Mouse (Mus musculus) olfactory bulb, adult 2 months (tissue): ENCODE measurements around the gene Mslnl. TPM values are rescaled to one million over a fixed set of nuclear protein-coding genes. Genes with fewer than 3 reads are reported as not detected.

Experiments used
- H3K27ac ChIP-seq: fragments of 200-500 bp; 2 replicates; pipeline ENCODE4 v1.5.1; 2012; ENCODE audit warnings: low read depth, low read length; ENCODE audit not compliant: insufficient read depth
- H3K4me1 ChIP-seq: fragments of 200-500 bp; 2 replicates; pipeline ENCODE4 v1.6.1; 2012; ENCODE audit warnings: low read length; ENCODE audit not compliant: control insufficient read depth, insufficient read depth
- H3K4me3 ChIP-seq: fragments of 200-500 bp; 2 replicates; pipeline ENCODE4 v1.5.1; 2012; ENCODE audit warnings: mild to moderate bottlenecking, low read depth, low read length, moderate library complexity; ENCODE audit not compliant: insufficient read depth
- CTCF ChIP-seq: fragments of 200-500 bp; IDR thresholded peaks from 2 replicates; pipeline ENCODE4 v1.5.1; 2012; ENCODE audit warnings: low read depth, mild to moderate bottlenecking, low read length, moderate library complexity; ENCODE audit not compliant: insufficient read depth
- POLR2A ChIP-seq: fragments of 200-500 bp; IDR thresholded peaks from 2 replicates; pipeline ENCODE4 v1.6.1; 2012; ENCODE audit warnings: mild to moderate bottlenecking, low read depth, low read length, moderate library complexity; ENCODE audit not compliant: insufficient read depth
- WGBS: fragments of 180-500 bp; shearing (Covaris S2); methylation state at CpG from one replicate; pipeline ENCODE4 v1.1.7; 2018; 5-methylcytosine and 5-hydroxymethylcytosine counted together
- polyA plus RNA-seq: library from polyadenylated mRNA; stranded (reverse); fragments of >200 nt; gene quantifications from 2 replicates; pipeline ENCODE4 v1.2.4, GENCODE M21; 2012; ENCODE audit warnings: low replicate concordance; ENCODE audit not compliant: missing spikeins, insufficient read depth, insufficient read length

The Mslnl gene
- polyA plus RNA-seq, 1 experiment, result not detected

DNA sequence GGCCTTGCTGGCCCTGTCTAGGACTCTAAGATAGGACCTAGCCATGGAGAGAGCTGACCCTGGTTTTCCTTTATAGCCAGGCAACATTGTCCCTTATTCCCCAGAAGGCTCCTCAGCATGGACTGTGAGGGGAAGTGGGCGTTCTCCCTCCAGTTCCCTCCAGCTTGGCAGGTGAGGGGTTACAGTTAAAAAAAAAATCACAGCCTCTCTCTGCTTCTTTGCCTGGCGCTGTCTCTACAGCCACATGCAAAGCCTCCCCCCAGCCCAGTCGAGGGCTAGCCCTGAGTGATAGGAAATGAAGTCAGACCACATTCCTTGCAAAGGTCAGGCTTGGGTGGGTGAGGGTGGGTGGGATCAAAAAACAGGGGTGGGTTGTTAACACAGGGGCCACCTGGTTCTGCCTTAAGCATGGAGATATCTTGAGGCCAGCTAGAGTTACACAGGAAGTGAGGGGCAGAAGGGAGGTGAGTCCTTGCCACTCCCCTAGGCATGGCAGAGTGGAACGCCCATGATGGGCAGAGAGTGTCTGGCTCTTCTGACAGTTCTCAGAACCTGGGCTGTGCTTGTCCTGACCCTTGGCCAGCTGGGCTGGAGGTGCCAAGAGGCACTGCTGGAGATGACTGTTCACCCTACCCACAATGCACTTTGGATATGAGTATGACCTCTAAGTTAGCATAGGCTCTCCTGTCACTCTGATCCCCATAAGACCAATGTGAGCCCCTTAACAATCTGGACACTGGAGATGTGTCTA, 20.0 kb downstream of the Mslnl start:
- Histone ChIP-seq H3K27ac (no peak overlapping the region), H3K4me3 (no peak overlapping the region), H3K4me1 (peaks cover 6% of the 10 kb centered on the region)
- WGBS, result 59% methylated on average over 4 of the region's 4 CpGs
- TF ChIP-seq CTCF (no peak), POLR2A (no peak)

DNA sequence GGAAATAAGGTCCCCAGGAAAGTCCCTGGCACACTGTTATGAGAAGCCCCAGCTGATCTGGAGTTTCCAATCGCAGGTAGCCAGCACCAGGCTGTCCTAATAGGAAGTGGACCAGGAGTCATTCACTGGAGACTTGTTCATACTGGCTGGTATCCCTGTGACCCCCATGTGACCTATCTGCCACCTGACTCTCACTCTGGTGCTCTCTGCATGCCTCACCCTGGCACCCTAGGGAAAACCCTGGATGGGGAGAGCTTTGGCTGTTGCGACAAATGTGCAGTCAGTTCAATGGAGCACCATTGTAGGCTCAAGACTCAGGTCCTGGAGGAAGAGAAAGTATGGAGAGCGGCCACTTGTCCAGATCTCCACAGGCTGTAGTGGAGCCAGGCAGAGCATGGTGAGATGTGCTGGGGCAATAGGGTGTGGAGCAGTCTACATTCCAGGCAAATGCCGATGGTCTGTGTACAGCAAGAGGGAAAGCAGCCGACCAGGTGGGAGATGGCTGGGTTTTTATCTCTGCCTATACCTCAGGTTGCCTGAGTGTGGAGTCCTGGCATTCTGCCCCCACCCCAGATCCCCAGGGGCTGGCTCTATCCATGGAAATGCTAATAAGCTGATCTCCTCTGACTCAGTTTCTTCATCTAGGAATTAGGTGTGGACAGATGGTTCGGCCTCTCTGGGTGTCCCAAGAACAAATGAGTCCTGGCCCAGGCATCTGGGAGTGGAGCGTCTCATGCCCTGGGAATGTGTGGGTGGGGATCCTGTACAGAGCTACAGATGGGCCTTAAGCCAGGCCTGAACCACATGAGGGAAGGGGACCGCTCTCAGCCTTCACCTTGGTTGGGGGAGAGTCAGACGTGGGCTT, 20.8 kb downstream of the Mslnl start:
- no peak overlapping the region for H3K4me3 ChIP-seq
- TF ChIP-seq CTCF (no peak), POLR2A (no peak)
- peaks cover 2% of the 10 kb centered on the region for H3K4me1 ChIP-seq
- 79% methylated on average over 9 of the region's 9 CpGs for WGBS
- H3K27ac ChIP-seq, result no peak overlapping the region

DNA sequence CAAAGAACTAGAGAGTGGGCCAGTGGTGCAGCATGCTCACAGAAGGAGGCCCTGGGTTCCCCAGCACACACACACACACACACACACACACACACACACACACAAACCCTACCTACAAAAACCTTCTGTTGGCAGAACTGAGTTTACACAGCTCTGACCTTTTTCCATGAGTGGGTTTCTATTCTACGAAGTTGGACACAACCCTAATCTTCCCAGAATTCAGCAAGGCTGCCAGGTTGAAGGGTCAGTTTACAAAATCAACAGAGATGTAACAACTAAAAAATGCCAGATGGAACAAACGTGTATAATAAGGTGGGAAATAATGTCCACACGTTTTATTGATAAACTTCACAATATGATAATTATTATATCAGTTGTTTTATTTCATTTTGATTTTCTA, 21.8 kb downstream of the Mslnl start:
- WGBS, result 71% methylated on average over 3 of the region's 3 CpGs
- H3K27ac ChIP-seq, result no peak overlapping the region
- no peak overlapping the region for H3K4me3 ChIP-seq
- no peak for TF ChIP-seq POLR2A
- no peak for TF ChIP-seq CTCF
- no peaks in the 10 kb centered on the region; the same call in 1 of the 2 replicates for H3K4me1 ChIP-seq

DNA sequence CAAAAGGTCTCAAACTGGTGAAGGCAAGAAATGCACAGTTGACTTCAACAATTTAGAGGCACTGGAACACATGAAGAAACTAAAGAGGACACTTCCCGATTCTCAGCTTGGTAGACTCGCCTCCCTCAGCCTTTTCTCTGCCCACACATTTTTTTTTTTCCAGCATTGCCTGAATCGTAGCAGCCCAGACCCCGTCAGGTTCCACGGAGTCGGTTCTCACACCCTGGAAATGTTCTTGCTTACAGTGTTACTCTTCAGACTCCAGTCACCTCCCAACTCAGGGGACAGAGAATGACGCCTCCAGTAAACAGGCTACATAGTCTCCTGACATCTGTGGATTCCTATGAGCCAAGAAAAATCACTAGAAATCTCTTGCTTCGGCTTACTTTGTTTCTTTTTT, 24.3 kb downstream of the Mslnl start:
- Histone ChIP-seq H3K4me1 (no peaks in the 10 kb centered on the region; the same call in 1 of the 2 replicates), H3K4me3 (no peak overlapping the region), H3K27ac (no peak overlapping the region)
- TF ChIP-seq CTCF (no peak), POLR2A (no peak)
- 54% methylated on average over 8 of the region's 8 CpGs for WGBS

DNA sequence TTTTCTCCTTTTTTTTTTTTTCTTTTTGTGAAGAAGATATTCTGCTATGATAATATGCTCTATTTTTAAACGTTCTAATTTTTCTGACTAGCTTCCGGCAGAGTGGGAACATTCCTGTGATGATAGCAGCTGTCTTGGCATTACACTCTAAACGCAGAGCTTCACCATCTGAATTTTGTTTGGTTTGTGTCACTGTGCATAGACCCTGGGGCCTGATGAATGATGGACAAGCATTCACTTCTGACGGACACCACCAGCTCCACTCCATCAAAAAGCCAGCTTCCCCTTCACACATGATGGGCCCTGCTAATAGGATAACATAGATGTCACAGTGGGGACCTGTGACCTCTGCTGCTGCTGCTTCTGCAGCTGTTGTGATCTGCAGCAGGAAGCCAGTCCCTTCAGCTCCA, 25.7 kb downstream of the Mslnl start:
- no peaks in the 10 kb centered on the region; the same call in 1 of the 2 replicates for H3K4me1 ChIP-seq
- no peak overlapping the region for H3K27ac ChIP-seq
- 44% methylated on average over 4 of the region's 4 CpGs for WGBS
- no peak overlapping the region for H3K4me3 ChIP-seq
- TF ChIP-seq CTCF, result no peak
- TF ChIP-seq POLR2A, result no peak

DNA sequence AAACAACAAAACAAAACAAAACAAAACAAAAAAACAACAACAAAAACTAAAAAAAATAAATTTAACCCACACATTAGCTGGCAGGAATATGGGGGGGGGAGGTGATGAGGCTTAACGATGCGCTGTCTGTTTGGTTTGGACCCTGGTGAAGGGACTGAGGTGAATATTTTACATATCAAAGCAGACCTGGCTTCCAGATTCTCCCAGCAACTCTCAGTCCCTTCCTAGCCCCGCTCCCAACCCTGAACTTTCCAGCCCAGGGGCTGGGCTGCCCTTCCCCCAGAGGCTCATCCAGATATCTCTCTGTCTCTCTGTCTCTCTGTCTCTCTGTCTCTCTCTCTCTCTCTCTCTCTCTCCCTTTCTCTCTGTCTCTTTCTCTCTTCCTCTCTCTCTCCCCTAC, 26.7 kb downstream of the Mslnl start:
- Histone ChIP-seq H3K4me3 (no peak overlapping the region), H3K27ac (no peak overlapping the region), H3K4me1 (no peaks in the 10 kb centered on the region; the same call in 1 of the 2 replicates)
- no peak for TF ChIP-seq POLR2A
- no peak for TF ChIP-seq CTCF
- 47% methylated on average over 3 of the region's 3 CpGs for WGBS

DNA sequence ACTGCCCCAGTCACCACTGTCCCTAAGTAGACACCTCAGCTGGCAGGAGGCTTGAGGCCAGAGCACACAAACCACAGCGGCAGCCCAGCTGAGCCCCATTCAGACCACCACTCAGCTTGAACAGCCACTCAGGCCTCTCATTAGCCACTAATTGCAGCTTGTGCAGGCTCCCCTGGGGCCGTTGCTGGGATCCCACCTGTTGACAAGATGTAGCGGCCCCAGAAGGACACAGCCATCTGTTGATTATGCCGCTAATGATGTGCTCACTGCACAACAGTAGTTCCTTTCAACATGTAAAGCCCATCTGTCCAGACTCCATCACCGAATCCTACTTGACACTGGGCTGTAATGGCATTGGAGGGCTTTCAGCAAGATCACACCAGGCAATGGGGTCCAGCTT, 30.0 kb downstream of the Mslnl start:
- Histone ChIP-seq H3K4me1 (no peaks in the 10 kb centered on the region; the same call in 1 of the 2 replicates), H3K4me3 (no peak overlapping the region), H3K27ac (no peak overlapping the region)
- WGBS, result 15% methylated on average over 5 of the region's 5 CpGs
- TF ChIP-seq CTCF (no peak), POLR2A (no peak)

DNA sequence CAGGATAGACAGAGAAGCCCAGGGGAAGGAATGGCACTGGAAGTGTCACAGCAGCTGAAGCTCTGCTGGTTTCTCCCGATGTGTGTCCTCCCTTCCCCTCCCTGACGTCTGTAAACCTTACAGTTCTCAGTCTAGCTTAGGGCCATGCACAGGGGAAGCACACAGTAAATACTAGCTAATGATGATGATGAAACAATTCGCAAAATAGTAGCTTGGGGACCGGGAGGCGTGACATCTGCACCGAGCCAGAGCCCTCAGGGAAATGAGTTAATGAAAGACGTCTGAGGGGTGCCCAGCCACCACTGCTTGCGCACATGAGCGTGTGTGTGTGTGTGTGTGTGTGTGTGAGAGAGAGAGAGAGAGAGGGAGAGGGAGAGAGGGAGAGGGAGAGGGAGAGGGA, 33.5 kb downstream of the Mslnl start:
- TF ChIP-seq CTCF (no peak), POLR2A (no peak)
- WGBS, result 33% methylated on average over 9 of the region's 9 CpGs
- Histone ChIP-seq H3K4me1 (peaks cover 3% of the 10 kb centered on the region), H3K27ac (no peak overlapping the region), H3K4me3 (no peak overlapping the region)
